Mouse (Mus musculus) CH12.LX (cell line): ENCODE measurements around the gene Cd248. TPM values are rescaled to one million over a fixed set of nuclear protein-coding genes. Genes with fewer than 3 reads are reported as not detected.

Experiments
- DNase-seq: peaks from one replicate; pipeline ENCODE4 v3.0.0-alpha.2; 2013; ENCODE audit errors: extremely low read depth
- H3K27ac ChIP-seq: 2 replicates; pipeline ENCODE4 v1.5.1; 2012; ENCODE audit warnings: low read depth, mild to moderate bottlenecking, control low read depth, moderate library complexity; ENCODE audit not compliant: insufficient read depth
- H3K27me3 ChIP-seq: replicated peaks from 2 replicates; pipeline ENCODE3; 2012; ENCODE audit warnings: inconsistent platforms
- H3K36me3 ChIP-seq, 2 experiments: replicated peaks in 1 of 2; 2 replicates each; pipeline versions ENCODE3 to v1.6.1; 2012; ENCODE audit warnings: inconsistent platforms in 1 of 2, low read length in 1 of 2, mild to moderate bottlenecking in 1 of 2, mixed read lengths in 1 of 2, moderate library complexity in 1 of 2; ENCODE audit not compliant: control insufficient read depth in 1 of 2, insufficient read depth in 1 of 2
- H3K4me1 ChIP-seq, 2 experiments: 2 replicates each; pipeline ENCODE4 v1.6.1; 2012; ENCODE audit warnings: inconsistent platforms in 1 of 2, moderate library complexity in 1 of 2; ENCODE audit not compliant: insufficient read depth in 2 of 2, control insufficient read depth in 1 of 2
- H3K4me2 ChIP-seq: 2 replicates; pipeline ENCODE4 v1.6.1; 2012; ENCODE audit warnings: low read depth, mild to moderate bottlenecking, control low read depth; ENCODE audit not compliant: poor library complexity, insufficient read depth, severe bottlenecking
- H3K4me3 ChIP-seq, 3 experiments: fragments of 150-350 bp in 1 of 3; sonication (generic) in 1 of 3; replicated peaks in 1 of 3; 2 replicates each; pipeline versions ENCODE3 to v1.5.1; 2011 to 2012; ENCODE audit warnings: low read depth in 2 of 3, low read length in 2 of 3, mild to moderate bottlenecking in 2 of 3, moderate library complexity in 2 of 3, control low read depth in 1 of 3, improper control_type of control experiment in 1 of 3, inconsistent platforms in 1 of 3, mixed read lengths in 1 of 3; ENCODE audit not compliant: poor library complexity in 1 of 3
- H3K79me2 ChIP-seq: replicated peaks from 2 replicates; pipeline ENCODE4 v1.6.1; 2012; ENCODE audit warnings: mild to moderate bottlenecking, moderate library complexity; ENCODE audit not compliant: control insufficient read depth, poor library complexity, insufficient read depth, severe bottlenecking; ENCODE audit errors: extremely low read depth
- H3K9ac ChIP-seq: 2 replicates; pipeline ENCODE4 v1.6.1; 2012; ENCODE audit warnings: low read depth, mild to moderate bottlenecking, control low read depth, moderate library complexity; ENCODE audit not compliant: insufficient read depth
- H3K9me3 ChIP-seq: replicated peaks from 2 replicates; pipeline ENCODE3; 2012; ENCODE audit warnings: low read length, inconsistent platforms, mixed read lengths
- BHLHE40 ChIP-seq: IDR thresholded peaks from 2 replicates; pipeline ENCODE4 v1.6.1; 2011; ENCODE audit warnings: mild to moderate bottlenecking, low read depth, low read length, improper control_type of control experiment
- CHD1 ChIP-seq: IDR thresholded peaks from 2 replicates; pipeline ENCODE4 v1.6.1; 2012; ENCODE audit warnings: low read depth, low read length, improper control_type of control experiment, inconsistent platforms
- CTCF ChIP-seq, 2 experiments: IDR thresholded peaks in 1 of 2; conservative IDR thresholded peaks in 1 of 2; 2 replicates each; pipeline ENCODE4 v1.5.1; 2011 to 2012; ENCODE audit warnings: low read depth in 2 of 2, low read length in 2 of 2, improper control_type of control experiment in 1 of 2, inconsistent platforms in 1 of 2, mild to moderate bottlenecking in 1 of 2, moderate library complexity in 1 of 2
- E2F4 ChIP-seq: IDR thresholded peaks from 2 replicates; pipeline ENCODE4 v1.6.1; 2011; ENCODE audit warnings: low read depth, low read length, improper control_type of control experiment; ENCODE audit not compliant: insufficient replicate concordance
- EP300 ChIP-seq: IDR thresholded peaks from 2 replicates; pipeline ENCODE4 v1.6.1; 2011; ENCODE audit warnings: low read length, improper control_type of control experiment
- IRF4 ChIP-seq: IDR thresholded peaks from 2 replicates; pipeline ENCODE4 v1.6.1; 2014; ENCODE audit warnings: low read depth, mild to moderate bottlenecking, inconsistent platforms, low read length, improper control_type of control experiment
- JUN ChIP-seq: IDR thresholded peaks from 2 replicates; pipeline ENCODE4 v1.6.1; 2011; ENCODE audit warnings: low read depth, mild to moderate bottlenecking, low read length, improper control_type of control experiment, moderate library complexity; ENCODE audit not compliant: insufficient read depth
- MAFK ChIP-seq: IDR thresholded peaks from 2 replicates; pipeline ENCODE4 v1.6.1; 2011; ENCODE audit warnings: low read length, improper control_type of control experiment; ENCODE audit not compliant: insufficient replicate concordance
- MEF2A ChIP-seq: IDR thresholded peaks from 2 replicates; pipeline ENCODE4 v1.6.1; 2014; ENCODE audit warnings: low read depth, mild to moderate bottlenecking, inconsistent platforms, low read length, improper control_type of control experiment, borderline replicate concordance
- MYC ChIP-seq: IDR thresholded peaks from 2 replicates; pipeline ENCODE4 v1.6.1; 2011; ENCODE audit warnings: low read depth, mild to moderate bottlenecking, improper control_type of control experiment, low read length
- PAX5 ChIP-seq: IDR thresholded peaks from 2 replicates; pipeline ENCODE4 v1.6.1; 2012; ENCODE audit warnings: low read length, inconsistent platforms, mixed read lengths
- POLR2A ChIP-seq: IDR thresholded peaks from 2 replicates; pipeline ENCODE4 v1.6.1; 2011; ENCODE audit warnings: low read depth, mild to moderate bottlenecking, improper control_type of control experiment, low read length
- SIN3A ChIP-seq: IDR thresholded peaks from 2 replicates; pipeline ENCODE4 v1.6.1; 2012; ENCODE audit warnings: low read length, improper control_type of control experiment, inconsistent platforms
- SMC3 ChIP-seq: IDR thresholded peaks from 2 replicates; pipeline ENCODE4 v1.6.1; 2011; ENCODE audit warnings: low read depth, low read length, improper control_type of control experiment
- TBP ChIP-seq: conservative IDR thresholded peaks from 2 replicates; pipeline ENCODE4 v1.6.1; 2011; ENCODE audit warnings: low read depth, low read length, improper control_type of control experiment
- TCF12 ChIP-seq: IDR thresholded peaks from 2 replicates; pipeline ENCODE4 v1.6.1; 2014; ENCODE audit warnings: low read depth, mild to moderate bottlenecking, inconsistent platforms, low read length, improper control_type of control experiment
- UBTF ChIP-seq: IDR thresholded peaks from 2 replicates; pipeline ENCODE4 v1.6.1; 2012; ENCODE audit warnings: low read depth, mild to moderate bottlenecking, inconsistent platforms, low read length, improper control_type of control experiment, moderate library complexity
- ZC3H11A ChIP-seq: IDR thresholded peaks from 2 replicates; pipeline ENCODE4 v1.6.1; 2012; ENCODE audit warnings: low read depth, mild to moderate bottlenecking, inconsistent platforms, low read length, improper control_type of control experiment
- ZMIZ1 ChIP-seq: IDR thresholded peaks from 2 replicates; pipeline ENCODE4 v1.6.1; 2012; ENCODE audit warnings: low read depth, mild to moderate bottlenecking, inconsistent platforms, low read length, improper control_type of control experiment
- dilution Hi-C: fragments of 300-500 bp; cut with MboI; formaldehyde crosslinking; loops from 2 replicates; pipeline ENCODE4 v1.14.3; 2020; ENCODE audit warnings: low sequenced_read_pairs; ENCODE audit not compliant: extremely low pct_unique_long_range_greater_than_20kb, extremely low pct_ligation_motif_present
- in situ Hi-C: fragments of 300-500 bp; cut with MboI; formaldehyde crosslinking; loops from 3 replicates; pipeline ENCODE4 v1.14.3; 2019; ENCODE audit warnings: low sequenced_read_pairs, low pct_ligation_motif_present, low pct_unique_long_range_greater_than_20kb, mixed read lengths
- polyA plus RNA-seq: library from polyadenylated mRNA; unstranded; fragments of >175 nt; gene quantifications from 2 replicates; pipeline ENCODE4 v1.2.1, GENCODE M21; 2012; ENCODE audit warnings: low read depth; ENCODE audit not compliant: insufficient read length
- total RNA-seq, 2 experiments: library from RNA; depleted of rRNA; stranded (reverse); fragments of 300-350 nt in 1 of 2; fragments of >200 nt in 1 of 2; gene quantifications; 2 replicates each; pipeline ENCODE4 v1.2.3; 2012 to 2014

The Cd248 gene
- total and polyA plus RNA-seq, 3 experiments, result not detected

- peaks cover 42 to 91% of the 10 kb centered on the region in 2 experiments for H3K36me3 ChIP-seq
- H3K79me2 ChIP-seq, result no peaks in the 10 kb centered on the region
- H3K4me3 ChIP-seq, result no peak overlapping the region
- H3K4me2 ChIP-seq, result no peak overlapping the region
- H3K27ac ChIP-seq, result no peak overlapping the region
- dilution Hi-C loops (no loop called here), in situ Hi-C loops (no loop called here)
- H3K4me1 ChIP-seq, result peaks cover 9 to 13% of the 10 kb centered on the region in 2 experiments
- DNase-seq, result no peak
- H3K9ac ChIP-seq, result no peak overlapping the region
- no peaks in the 10 kb centered on the region for H3K27me3 ChIP-seq
- TF ChIP-seq BHLHE40 (no peak), CHD1 (no peak), UBTF (no peak), POLR2A (no peak), IRF4 (no peak), E2F4 (no peak), TBP (no peak), MYC (no peak), SIN3A (no peak), TCF12 (no peak), MEF2A (no peak), MAFK (no peak), EP300 (no peak), ZC3H11A (no peak), SMC3 (no peak), ZMIZ1 (no peak), JUN (no peak), PAX5 (no peak)
- no peaks in the 10 kb centered on the region for H3K9me3 ChIP-seq
Measured at GRCm38 (mm10) chr19:5048138-5049056, 19.5 kb upstream of the Cd248 start.

GRCm38 (mm10) chr19:5049325-5049724 is 18.6 kb upstream of the Cd248 start:
- H3K79me2 ChIP-seq, result no peaks in the 10 kb centered on the region
- H3K27ac ChIP-seq, result no peak overlapping the region
- TF ChIP-seq CTCF (conservative IDR thresholded peaks at IDR 0.05 in 1 of 2, IDR thresholded peaks at IDR 0.05 in 1 of 2; ENCODE audit: low read depth in 2 of 2, low read length in 2 of 2) (no peak), MYC (no peak), TCF12 (no peak)
- TF ChIP-seq, all 38 proteins: peak for 0
- no peak overlapping the region for H3K4me3 ChIP-seq
- H3K9me3 ChIP-seq, result no peaks in the 10 kb centered on the region
- dilution Hi-C loops (no loop called here), in situ Hi-C loops (no loop called here)
- H3K9ac ChIP-seq, result no peak overlapping the region
- H3K4me1 ChIP-seq, result peaks cover 12 to 19% of the 10 kb centered on the region in 2 experiments
- no peak for DNase-seq
- H3K4me2 ChIP-seq, result no peak overlapping the region
- peaks cover 42 to 89% of the 10 kb centered on the region in 2 experiments for H3K36me3 ChIP-seq
- no peaks in the 10 kb centered on the region for H3K27me3 ChIP-seq
